Mouse (Mus musculus) natural killer cell, adult 2 months (primary cell): Measurements from ENCODE around the gene Ankrd40.

Experiments used
- DNase-seq, 2 experiments: peaks; one replicate each; pipeline ENCODE4 v3.0.0; 2022; ENCODE audit warnings: low spot score in 2 of 2

Gene Ankrd40

DNA sequence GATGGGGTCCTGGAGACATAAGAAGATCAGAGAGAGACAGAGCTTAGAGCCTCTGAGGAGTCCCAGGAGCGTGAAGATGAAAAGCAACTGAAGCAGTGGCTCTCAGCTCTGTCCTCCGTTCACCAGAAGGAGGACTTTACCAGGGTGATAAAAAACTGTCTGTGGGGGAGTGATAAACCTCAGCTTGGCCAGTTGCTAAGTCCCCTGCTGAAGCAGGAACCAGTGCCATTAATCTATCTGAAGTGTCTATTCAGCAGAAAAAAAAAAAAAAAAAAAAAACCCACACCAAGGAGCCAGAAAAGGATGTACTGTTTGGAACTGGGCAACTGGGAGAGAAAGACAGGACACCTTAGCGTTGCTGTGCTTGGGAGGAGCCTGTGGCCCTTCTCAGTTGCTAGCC lies 23.3 kb downstream of the Ankrd40 start:
- no peak for DNase-seq

DNA sequence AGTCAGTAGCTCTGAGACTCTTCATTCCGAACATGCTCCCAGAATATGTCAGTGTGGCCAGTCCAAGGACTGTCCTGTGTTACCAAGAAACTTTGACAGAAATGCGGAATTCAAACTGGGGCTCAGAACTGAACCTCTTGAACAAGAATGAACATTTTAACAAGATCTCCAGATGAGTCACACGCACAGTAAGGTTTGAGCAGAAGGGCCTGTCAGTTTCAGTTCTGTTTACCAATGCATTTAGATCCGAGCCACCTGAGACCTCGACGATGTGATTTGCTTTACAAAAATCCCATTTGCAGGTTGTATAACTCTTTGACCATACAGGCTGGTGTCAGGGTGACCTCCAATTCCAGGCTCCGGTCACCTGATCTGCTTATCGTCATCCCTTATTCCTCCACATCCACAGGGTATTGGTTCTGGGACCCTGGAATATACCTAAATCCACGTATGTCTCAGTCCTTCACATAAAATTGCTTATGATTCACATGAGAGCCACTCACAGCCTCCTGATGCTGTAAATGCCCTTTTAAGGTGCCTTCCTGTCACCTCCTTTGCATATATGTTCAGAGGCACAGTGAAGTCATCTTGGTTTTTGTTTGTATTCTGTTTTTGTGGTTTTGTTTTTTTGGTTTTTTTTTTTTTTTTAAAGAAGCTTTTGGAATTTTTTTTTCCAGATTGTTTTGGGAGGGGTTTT lies 27.9 kb downstream of the Ankrd40 start:
- DNase-seq, result no peak

DNA sequence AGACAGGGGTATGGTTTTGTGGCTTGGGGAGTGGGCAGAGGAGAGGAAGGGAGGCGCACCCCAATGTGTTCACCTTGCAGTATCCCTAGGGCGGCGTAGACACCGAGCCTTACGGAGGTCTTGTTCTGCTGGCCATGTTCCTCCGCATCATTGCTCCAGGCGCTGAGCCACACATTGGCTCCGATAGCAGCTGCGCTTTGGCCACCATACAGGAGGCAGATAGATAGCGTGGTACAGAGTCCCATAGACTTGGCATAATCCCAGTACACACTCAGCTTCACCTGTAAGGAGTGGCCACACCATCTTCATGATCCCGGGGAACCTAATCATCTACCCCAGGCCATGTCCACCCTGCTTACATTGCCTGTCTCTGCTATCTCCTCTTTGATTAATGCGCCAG lies 31.4 kb downstream of the Ankrd40 start:
- DNase-seq, result no peak

DNA sequence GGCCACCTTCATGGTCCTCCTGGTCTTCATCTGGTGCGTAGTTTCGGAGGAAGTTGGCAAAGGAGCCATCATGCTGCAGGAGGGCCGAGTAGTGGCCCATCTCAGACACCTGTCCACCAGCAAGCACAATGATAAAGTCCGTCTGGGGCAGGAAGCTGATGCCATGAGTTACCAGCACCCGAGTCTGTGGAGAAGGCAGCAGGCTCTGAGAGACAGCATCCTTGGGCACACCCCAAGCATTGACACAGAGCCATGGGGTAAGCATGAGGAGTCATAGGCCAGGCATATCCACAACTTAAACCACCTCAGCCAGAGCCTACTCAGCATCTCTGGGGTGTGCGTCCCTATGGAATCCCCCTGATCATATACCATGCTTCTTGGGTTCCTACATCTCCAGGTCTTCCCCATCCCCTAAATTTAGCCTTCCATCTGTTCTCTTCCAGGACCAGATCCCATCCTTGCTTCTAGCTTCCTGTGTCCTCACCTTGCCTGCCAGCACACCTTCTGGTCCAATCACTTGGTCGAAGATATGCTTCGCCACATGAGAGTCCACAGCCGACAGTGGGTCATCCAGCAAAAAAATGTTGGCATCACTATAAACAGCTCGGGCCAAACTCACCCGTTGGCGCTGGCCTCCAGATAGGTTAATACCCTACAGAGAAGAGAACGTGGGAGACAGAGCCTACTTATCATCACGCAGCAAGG lies 33.5 kb downstream of the Ankrd40 start:
- DNase-seq, result no peak

DNA sequence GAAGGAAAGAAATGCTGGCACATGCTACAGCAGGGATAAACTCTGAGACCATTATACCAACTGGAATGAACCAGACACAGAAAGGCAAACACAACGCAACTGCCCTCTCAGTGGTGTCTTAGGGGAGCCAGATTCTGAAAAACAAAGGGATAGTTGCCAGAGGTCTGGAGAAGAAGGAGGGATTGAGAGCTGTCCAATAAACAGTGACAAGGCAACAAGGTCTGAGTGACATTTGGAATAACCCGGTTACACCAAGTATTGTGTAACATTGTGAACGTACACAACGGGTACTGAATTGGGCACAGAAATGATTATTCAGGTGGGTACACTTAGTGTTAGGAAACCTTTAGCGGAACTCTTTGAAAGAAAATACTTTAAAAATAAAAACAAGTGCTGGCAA lies 34.3 kb downstream of the Ankrd40 start:
- no peak for DNase-seq

DNA sequence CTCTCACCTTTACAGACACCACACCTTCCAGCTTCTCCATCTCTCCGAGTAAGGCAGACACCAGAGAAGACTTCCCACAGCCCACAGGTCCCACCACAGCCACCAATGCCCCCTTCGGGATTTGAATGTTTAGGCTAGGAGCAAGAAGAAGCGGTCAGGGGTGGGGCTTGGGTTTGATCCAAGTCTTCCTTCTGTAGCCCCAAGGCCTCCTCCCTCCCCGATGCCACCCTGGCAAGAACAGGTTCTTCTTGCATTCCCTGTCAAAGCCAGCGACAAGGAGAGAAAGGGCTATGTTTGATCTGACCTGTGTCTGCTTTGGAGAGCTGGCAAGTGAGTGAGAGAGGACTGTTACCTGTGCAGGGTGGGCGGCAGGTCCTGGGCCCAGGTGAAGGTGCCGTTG lies 35.9 kb downstream of the Ankrd40 start:
- no peak for DNase-seq

DNA sequence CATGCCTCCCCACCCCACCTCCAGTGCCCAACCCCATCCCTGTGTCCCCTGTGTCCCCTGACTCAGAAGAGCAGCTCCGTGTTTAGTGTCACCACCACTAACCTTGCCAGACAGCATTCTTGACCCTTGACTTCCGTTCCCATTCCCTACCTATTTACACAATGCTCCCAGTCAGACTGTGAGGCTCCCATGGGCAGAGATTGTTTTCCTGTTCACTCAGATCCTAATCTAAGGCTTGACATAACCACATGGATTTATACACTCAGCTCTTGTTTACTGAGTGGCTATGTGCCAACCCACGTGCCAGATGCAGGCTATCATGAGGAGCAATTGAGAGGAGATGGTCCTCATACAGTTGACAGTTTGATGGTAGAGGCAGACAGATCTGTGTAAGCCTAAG lies 37.5 kb downstream of the Ankrd40 start:
- no peak for DNase-seq

DNA sequence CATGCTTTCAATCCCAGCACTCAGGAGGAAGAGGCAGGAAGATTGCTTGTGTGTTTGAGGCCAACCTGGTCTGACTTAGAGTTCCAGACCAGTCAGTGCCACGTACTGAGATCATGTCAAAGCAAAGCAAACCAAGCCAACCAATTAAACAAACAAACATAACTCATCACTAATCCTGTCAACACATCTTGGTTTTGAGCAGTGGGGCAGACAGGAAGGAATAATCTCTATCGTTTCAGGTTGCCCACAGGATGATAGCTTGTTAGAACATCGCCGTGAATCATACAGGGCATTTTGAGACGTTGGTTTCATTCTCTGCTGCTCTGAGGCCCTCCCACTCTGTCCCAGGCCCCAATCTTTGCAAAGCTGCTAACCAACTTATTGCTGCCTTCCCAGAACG lies 42.2 kb downstream of the Ankrd40 start:
- DNase-seq, result no peak

DNA sequence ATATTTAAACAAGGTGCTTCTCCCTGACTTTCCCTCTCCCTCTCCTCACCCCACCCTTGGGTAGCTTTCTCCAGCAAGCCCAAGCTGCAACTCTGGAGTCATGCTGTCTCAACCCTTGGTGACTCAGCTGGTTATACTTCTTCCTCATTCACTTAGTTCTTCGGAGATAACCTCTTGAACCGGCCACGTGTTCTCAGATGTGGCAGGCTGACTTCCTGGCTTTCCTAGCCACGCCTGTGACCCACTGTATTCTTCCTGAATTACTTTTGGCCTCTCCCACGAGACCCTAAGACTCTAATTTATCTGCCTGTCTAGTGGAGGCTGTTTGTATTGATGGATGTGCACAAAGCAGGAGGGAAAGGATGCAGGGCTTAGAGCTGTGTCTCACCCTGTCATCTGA lies 43.0 kb downstream of the Ankrd40 start:
- DNase-seq, result no peak

DNA sequence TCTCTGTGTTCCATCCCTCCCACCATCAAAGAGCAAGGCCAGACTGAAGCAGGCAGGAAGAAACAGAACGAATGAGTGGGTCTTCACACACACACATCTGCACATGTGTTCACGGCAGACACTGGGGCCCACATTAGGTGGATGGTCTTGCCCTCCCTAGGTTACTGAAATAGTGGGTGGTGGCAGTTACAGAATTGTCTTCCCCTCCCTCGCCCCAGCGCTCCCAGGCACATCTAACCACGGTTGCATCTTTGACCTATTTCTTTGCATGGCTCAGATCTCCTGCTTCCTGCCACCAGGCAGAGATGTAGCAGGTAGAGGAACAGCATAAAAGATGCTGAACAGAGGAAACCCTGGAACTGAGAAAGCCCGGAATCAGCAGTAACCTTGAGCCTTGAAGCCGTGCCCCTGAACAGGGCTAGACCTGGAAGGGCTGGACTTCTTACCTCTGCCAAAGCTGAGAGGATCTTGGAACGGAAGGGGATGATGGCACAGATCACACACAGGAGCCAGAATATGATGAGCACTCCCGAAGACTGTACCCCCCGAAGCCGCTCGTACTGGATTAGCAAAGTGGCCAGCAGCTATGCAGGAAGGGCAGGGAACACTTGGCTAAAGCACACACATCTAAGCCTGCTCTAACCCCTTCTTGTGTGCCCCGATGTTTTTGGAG lies 46.6 kb downstream of the Ankrd40 start:
- no peak for DNase-seq

DNA sequence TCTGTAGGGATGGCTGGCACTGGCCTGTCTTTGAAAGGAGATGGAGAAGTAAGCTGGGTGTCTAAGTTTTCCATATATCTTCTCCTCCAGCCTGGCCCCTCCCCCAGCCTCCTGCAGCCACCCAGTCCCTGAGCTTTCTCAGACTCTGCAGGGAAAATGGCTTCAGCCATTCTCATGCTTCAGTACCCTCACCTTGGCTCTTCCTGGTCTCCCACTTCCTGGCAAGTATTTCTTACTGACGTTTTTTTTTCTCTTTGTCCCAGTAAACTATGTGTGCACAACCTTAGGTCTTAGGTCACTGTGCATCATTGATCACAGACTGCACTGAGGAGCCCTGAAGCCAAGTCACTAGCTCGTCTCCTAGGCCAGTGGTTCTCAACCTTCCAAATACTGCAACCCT lies 51.3 kb downstream of the Ankrd40 start:
- DNase-seq, result no peak

DNA sequence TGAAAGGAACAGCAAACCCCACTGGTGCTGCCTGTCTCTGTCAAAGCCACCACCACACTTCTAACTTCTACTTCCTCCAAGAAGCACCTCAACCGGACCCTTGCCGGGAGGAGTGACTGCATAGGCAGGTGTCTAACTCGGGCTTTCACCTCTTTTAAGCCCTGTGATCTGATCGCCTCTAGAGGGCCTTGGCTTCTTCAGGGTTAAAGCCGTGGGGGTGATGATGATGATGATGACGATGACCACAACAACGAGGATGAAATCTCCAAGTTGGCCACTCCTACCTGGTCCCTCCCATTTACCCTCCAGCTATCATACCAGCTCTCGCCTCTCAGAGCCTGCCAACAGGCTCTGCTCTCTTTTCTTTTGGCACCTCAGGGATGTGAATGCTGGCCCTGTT lies 51.9 kb downstream of the Ankrd40 start:
- peak in 1 of 2 experiments; percentile 8 for DNase-seq

DNA sequence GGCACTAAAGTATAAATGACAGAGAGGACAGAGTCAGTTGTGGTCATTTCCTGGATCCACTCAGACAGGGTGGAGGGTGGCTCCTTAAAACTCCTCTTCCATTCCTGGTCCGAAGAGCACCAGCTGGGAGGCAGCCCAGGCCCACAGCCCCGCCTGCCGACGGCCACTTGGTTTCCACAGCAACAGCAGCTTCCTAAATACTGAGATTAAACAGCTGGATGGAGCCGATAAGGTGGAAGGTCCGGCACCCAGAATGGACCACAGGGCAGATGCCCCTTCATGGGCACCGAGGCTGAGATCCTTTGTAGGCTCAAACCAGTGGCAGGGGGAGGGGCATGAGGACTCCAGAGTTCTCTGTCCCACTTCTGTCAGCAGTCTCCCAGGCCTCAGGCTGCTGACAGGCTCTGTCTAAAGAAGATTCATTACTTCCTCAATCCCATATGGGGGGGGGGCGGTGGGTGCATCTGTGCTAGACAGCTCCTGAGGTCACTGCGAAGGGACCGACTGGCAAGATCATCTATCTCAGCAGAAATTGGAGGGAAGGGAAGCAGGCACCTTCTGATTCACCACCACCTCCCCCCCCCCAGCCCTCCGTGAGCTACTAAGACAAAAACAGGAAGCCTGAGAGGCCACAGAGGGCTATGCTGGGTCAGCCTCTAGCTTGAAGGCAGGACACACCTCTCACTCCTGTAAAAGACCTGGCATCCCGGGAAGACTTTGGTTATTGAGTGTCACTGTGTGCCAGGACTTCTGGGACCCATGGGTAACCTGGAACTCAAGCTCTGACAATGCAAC lies 58.4 kb downstream of the Ankrd40 start:
- peak; percentile 54 to 70 for DNase-seq

DNA sequence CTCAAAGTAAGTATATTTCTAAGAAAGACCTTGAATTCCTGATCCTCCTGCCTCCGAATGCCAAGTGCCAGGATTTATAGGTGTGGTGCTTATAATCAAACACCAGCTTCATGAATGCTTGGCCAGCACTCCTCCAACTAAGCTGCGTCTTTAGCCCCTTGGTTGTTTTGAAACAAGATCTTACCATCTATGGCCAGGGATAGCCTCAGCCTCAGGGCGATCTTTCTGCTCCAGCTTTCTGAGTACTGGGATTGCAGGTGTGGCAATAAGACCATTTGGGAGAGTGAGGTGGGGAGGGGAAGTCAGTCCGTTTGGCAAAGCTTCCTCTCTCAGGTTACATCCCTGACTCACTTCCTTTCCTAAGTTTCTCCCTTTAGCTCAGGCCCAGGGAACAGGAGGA lies 60.0 kb downstream of the Ankrd40 start:
- DNase-seq, result no peak

DNA sequence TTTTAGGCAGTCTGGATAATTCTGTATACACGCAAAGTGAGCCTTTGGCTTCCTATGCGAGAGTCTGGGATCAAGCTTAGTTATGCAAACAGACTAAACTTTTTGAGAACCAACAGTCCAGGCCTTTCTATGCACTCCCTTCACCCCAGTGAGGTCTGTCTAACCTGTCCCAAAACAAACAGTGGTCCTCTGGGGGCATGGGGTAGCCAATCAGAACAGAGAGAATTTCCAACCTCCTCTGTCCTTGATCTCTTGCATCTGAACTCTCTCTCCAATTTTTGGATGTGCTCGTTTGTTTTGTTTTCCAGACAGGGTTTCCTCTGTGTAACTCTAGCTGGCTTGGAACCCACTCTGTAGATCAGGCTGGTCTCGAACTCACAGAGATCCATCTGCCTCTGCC lies 61.2 kb downstream of the Ankrd40 start:
- DNase-seq, result no peak

DNA sequence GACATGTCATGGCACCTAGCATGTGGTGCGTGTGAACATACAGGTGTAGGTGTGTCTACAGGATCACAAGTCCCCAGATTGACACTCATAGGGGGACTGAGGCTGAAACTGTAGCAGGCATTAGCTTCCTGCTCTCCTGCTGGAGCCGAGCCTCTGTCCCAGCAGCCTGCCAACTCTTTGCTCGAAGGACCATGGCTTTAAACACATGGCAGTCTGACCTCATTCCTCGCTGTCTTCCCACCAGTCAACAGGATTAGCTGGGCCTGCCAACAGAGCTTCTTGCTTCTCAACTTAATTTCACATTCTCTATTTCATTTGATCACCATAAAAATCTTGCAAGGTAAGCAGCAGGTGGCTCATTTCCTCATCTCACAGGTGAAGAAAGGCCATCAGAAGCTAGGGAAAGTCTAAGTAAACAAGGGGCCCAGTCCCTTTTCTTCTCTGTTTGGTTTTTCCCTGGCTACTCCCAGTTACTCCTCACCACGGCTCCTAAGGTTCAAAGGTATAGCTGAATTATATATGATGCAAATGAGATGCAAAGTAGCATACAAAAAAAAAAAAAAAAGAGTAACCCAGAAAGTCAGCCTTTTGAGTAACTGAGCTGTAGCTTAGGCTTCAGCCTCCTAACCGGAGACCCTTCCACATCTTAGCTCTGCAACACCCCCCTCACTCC lies 62.1 kb downstream of the Ankrd40 start:
- no peak for DNase-seq

DNA sequence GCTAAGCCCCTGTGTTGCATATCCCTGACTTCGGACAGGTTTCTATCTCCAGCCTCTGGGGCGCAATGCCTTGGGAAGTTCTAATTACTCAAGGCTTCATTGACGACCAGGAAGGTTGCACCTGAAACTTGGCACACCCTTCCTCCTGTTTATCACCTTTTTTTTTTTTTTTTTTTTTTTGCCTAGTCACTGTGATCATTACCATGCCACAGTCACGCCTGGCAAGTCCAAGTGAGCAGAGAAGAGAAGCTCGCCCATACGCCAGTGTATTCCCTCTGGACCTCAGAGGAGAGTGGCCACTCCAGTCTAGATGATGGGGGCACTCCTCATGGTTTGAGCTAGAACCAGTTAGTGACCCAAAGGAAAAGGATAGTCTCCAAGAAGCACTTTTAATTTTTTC lies 63.0 kb downstream of the Ankrd40 start:
- DNase-seq, result no peak
